Mouse (Mus musculus): ENCODE data around the gene Ubc. TPM values are rescaled to one million over a fixed set of nuclear protein-coding genes. Genes with fewer than 3 reads are reported as not detected.

Ubc gene
- polyA plus RNA-seq (2017; shearing (Covaris generic)): 1,000 to 10,000 TPM; 1,213 to 1,705 TPM

DNA sequence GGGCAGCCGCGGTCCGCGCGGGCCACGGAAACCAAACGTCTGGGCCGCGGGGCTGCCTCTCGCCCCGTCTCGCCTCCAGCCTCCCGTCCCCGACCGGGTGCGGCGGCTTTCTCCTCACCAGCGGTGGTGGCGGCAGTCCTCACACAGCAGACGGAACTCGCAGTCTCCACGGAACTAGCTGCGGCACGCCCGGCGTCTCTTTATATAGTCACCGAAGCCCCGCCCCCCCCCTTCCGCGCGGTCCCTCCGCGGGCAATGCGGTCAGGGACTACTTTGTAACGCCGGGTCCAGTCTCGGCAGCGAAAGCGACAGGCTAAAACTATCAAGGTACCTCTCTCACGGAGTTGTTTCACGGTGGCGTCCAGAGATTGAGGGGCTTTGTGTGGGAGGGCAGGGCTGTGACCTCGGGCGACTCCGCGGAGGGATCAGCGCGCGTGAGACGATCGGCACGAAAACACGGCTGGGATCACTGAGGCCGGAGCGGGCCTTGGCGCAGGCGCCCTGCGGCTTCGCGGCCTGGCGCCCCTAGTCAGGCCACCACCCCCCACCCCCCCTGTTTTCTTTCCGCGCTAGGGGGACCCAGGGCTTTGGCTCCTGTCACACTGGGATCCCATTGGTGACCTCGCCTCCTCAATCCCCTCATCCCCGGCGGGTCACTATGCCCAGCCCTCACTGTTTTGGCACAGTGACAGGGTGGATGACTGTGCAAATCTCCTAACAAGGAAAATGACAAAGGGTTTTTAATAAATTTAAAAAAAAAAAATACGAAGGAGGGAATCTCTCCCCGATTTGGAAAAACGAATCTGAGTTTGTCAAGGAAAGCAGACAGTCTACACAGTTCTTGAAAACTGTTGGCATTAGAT, at the start of gene Ubc:
Ubc (minus strand) TSS at position 624 of the 863 bp plus-strand sequence.

DNA sequence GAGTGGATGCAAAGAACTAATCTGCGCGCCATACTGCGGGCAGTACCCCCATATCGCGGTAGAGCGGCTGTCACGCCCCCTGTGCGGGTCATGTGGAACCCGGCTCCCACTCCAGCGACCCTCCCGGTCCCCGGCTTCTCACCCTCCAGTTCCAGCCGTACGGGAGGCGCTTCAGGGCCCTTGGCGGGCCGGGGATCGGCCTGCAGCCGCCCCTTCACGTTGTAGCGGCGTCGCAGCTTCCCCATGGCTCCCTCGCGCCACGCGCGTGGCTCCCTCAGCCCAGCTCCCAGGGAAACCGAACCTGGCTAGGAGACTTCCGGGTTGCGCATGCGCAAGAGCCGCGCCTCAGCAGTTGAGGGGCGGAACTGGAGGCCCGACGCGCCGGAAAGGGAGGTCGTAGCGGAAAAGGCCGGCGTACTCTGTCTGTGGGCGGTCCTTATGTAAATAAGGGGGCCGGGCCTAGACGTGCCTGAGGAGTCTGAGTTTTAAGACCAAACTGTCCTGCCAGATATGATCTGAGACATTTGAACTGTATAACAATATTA, 43.9 kb upstream of the Ubc start, which contains the start of gene Dhx37:
Dhx37 (minus strand) TSS at position 329 of the 545 bp plus-strand sequence.

DNA sequence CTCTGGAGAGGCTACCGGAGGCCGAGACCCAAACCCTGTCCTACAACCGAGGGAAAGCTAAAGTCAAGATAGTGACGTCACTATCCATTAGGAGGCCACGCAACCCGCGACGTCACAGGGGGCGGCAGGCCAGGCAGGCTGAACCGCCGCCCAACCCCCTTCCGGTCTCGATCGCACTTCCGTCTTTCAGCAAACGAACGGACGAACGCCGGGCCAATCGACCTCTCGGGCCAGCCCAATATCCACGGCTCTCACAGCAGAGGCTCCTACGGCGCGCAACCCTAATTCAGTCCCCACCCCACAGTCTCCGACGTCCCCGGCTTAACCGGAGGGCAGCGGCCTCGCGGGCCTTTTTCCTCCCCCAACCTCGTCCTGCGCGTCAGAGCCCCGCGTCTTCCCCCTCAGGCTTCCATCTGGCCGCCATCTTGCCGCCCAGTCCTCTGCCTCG, 847 bp downstream of the Ubc start, which contains the start of gene Gm10382:
Gm10382 (plus strand) TSS at position 192 of the 448 bp plus-strand sequence.

DNA sequence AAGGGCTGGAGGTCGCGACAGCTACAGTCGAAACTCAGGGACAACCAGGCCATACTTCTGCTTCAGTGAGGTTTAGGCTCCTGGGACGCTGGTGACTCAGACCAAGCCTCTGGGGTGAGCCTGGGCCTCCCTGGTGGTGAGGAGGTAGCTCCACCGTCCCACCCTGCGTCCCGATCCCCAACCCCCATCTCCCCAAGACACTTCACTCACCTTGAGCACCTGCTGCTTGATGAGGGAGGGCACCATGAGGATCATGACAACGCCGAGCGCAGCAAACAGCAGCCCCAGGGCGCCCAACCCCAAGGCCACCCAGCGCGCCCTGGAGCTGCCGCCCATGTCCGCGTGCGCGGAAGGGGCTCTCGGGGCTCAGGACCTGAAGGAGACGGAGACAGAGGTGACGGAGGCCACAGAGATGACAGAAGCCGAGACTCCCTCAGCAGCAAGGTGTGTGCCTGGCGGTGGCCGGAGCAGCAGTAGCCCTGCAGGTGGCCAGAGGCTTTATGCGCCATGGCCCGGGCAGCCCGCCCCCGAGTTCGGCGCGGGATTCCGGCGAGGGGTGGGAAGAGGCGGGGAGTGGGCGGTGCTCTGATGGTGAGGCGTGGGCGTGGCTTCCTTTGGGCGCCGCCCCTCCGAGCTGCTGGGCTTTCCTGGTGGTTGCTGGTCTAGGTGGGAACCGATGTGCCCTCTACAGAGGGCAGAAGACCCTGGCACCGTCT, 49.3 kb downstream of the Ubc start, which contains the start of gene Scarb1:
Scarb1 (minus strand) TSS at position 548 of the 716 bp plus-strand sequence.

Other genes with a start within 250 kb of the Ubc start
- 10 to 100 TPM; 15.5 to 16.3 TPM for gene Ncor2, start 211.0 kb downstream of the Ubc start, polyA plus RNA-seq (2017; shearing (Covaris generic))
- gene Scarb1, start 49.1 kb downstream of the Ubc start, polyA plus RNA-seq (2017; shearing (Covaris generic)): 10 to 100 TPM; 14.2 to 22.9 TPM
- gene Gm10382, start 880 bp downstream of the Ubc start, polyA plus RNA-seq (2017; shearing (Covaris generic)): 10 to 100 TPM; 13.0 to 28.2 TPM
- gene Dhx37, start 43.9 kb upstream of the Ubc start, polyA plus RNA-seq (2017; shearing (Covaris generic)): 10 to 100 TPM; 17.3 to 20.0 TPM
- 10 to 100 TPM; 26.7 to 31.5 TPM for gene Bri3bp, start 51.4 kb upstream of the Ubc start, polyA plus RNA-seq (2017; shearing (Covaris generic))
- 10 to 100 TPM; 35.1 to 55.7 TPM for gene Aacs, start 85.6 kb upstream of the Ubc start, polyA plus RNA-seq (2017; shearing (Covaris generic))
- under 1 TPM; 0.23 to 0.86 TPM for gene Tmem132b, start 141.6 kb upstream of the Ubc start, polyA plus RNA-seq (2017; shearing (Covaris generic))